Mouse (Mus musculus) spleen, embryonic (tissue): ENCODE measurements around the gene Usp26.

Experiments
- CTCF ChIA-PET: fragments of 350-600 bp; sonication (Branson Sonifier 250); formaldehyde crosslinking; loops from one replicate; lab custom pipeline; 2022; lab: Charles Lee

Gene Usp26

DNA sequence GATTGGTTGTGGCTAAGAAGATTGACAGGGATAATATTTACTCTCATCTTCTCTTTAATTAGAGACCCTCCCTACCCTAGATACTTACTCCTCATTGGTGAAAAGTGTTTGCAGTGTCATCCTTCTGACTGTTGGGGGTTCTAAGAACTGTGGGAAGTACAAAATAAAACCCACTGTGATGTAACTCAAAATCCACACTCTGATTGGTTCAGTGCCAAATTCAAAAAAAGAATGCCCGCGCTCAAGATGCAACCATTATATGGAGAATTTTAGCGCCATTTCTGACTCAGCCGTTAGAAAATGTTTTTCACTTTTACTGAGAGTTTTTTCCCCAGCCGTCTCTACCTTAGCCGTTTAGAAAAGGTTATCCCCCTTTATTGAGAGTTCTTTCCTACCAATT lies at the start of gene Usp26:
TSS of gene Usp26 (minus strand) at position 101 of the 400 bp plus-strand sequence.
- CTCF ChIA-PET, result no interaction called here

DNA sequence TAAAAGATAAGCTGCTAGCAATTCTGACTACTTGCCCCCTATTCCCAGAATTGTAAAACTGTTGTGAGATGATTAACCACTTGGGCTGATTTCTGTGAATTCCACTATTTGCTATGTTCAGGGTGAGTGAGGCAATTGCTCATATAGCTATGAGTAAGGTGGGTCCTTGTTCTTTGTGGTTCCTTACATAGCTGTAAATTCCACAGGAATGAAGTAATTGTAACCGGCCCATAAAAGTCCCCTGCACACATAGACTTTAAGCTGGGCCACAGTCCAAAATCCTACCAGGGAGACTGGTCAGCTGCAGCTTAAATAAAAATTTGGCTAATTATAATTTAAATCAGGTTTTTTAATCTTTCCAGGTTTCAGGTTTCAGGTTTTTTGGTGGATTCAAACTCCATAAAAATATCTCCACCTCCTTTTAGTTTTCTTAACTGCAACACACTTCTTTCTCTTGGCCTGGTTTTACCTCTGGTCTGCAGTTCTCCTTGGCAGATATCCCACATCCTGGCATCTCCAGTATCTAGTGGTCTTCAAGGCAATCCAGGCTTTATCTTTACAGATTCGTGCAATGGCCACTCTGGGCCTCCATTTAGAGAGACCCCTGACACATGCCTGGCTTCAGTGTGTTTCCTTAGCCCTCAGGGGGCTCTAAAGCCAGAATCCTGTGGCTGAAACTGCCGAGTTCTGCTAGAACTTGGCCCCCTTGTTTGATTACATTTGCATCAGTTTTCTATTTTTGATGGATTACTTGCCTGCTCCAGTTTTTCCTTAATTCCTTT lies 13.6 kb upstream of the Usp26 start:
- CTCF ChIA-PET, result no interaction called here

DNA sequence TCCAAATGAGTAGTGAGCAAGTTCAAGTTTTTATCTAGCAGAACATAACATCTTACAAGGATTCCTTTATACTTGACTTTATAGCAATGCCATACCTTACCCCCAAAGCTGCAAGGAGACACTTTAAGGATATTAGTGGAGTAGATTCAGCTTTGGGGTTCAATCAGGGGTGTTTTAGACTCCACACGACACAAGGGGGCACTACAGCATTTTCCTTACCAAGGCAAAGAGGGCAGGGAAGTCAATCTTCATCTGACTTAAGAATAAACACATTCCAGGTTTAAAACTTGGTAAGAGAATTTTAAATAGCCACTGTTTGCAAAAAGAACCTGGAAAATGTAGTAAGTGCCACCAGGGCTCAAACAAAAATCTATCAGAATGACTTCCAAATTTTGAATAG lies 33.6 kb downstream of the Usp26 start:
- CTCF ChIA-PET, result no interaction called here

DNA sequence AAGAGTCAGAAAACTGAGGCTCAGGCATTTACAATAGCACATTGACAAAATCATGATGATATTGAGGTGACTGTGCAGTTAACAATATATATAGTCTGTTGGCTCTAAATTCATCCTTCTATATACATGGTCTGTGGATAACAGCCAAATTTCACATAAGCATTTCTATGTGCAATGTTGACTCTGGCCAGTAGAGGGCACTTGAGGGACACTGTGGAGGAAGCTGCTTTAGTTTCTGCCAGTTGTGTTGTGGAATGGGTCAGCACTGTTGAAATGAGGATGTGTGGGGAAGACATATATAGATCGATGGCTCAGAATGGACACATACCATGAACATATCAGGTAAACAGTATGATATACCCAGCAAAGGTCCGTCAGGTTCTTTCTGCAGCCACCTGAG lies 64.6 kb downstream of the Usp26 start:
- CTCF ChIA-PET, result no interaction called here

DNA sequence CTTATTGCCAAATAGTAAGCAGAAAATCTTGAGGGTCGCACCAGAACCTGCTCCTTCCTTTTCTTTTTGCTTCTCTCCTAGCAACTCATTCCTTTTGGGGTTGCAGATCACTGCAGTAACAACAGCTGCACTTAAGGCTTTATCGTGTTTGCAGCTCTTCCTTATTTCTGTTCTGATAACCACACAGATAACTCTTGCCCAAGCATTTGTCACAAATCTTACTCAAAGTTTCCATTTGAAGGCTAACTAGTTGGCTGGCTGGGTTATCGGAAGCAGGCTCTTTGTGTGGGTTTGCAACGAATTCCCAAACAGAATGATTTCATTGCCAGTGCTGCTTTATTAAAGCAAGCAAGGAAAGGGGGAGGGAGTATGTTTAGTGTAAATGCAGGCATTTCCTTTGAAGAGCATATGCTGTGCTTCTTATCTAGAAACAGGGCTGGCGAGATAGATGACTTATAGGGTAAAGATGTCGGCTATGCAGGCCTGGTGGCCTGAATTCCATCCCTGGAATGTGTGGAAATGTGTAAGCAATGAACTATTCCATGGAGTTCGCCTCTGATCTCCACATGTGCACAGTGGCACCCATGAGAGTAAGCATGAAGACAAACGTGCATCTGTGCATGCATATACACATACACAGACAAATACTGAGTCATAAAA lies 86.8 kb downstream of the Usp26 start:
- CTCF ChIA-PET, result no interaction called here

DNA sequence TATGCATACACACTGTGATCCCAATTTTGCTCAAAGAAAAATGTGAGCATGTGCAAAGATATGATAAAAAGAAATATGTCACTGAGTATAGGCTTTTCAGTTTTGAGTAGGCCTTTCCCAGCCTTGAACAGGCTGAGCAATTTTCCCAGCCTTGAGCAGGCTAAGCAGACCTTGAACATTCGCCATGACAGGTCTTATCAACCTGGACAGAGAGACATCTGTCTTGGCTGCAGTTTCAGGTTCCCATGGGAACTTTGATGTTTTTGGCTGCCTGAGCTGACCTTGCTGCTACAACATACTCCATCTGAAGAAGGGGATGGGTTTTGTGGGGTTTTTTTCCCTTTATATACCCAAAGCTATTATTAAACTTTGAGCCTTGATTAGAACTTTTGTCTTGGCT lies 88.0 kb downstream of the Usp26 start:
- CTCF ChIA-PET, result no interaction called here
